Mouse (Mus musculus) MEL (cell line): Measurements from ENCODE around the gene Anp32e. TPM values are rescaled to one million over a fixed set of nuclear protein-coding genes. Genes with fewer than 3 reads are reported as not detected.
A peak's percentile ranks its signal among the peaks of the same experiment; 100 is the strongest.

Source experiments
- DNase-seq: peaks from one replicate; pipeline ENCODE4 v3.0.0; 2011; ENCODE audit warnings: low read depth, low spot score
- H3K27ac ChIP-seq: 2 replicates; pipeline ENCODE4 v1.5.1; 2012; ENCODE audit warnings: low read depth, mild to moderate bottlenecking, control low read depth, low read length, moderate library complexity; ENCODE audit not compliant: control insufficient read depth
- H3K27me3 ChIP-seq, 2 experiments: fragments of 150-350 bp in 1 of 2; sonication (generic) in 1 of 2; 2 replicates each; pipeline ENCODE4 v1.6.1; 2012; ENCODE audit warnings: low read length in 2 of 2, mild to moderate bottlenecking in 2 of 2, improper control_type of control experiment in 1 of 2, moderate library complexity in 1 of 2; ENCODE audit not compliant: insufficient read depth in 2 of 2, control insufficient read depth in 1 of 2
- H3K36me3 ChIP-seq, 2 experiments: 2 replicates each; pipeline ENCODE4 v1.6.1; 2012 to 2014; ENCODE audit warnings: low read length in 2 of 2, improper control_type of control experiment in 1 of 2, inconsistent platforms in 1 of 2, mild to moderate bottlenecking in 1 of 2; ENCODE audit not compliant: insufficient read depth in 2 of 2, control insufficient read depth in 1 of 2
- H3K4me1 ChIP-seq, 2 experiments: fragments of 150-350 bp in 1 of 2; sonication (generic) in 1 of 2; 2 replicates each; pipeline ENCODE4 v1.6.1; 2012; ENCODE audit warnings: low read length in 2 of 2, improper control_type of control experiment in 1 of 2, mild to moderate bottlenecking in 1 of 2; ENCODE audit not compliant: insufficient read depth in 2 of 2, control insufficient read depth in 1 of 2
- H3K4me3 ChIP-seq, 2 experiments: fragments of 150-350 bp in 1 of 2; sonication (generic) in 1 of 2; 2 replicates each; pipeline ENCODE4 v1.5.1; 2012; ENCODE audit warnings: low read depth in 2 of 2, low read length in 2 of 2, mild to moderate bottlenecking in 2 of 2, moderate library complexity in 2 of 2, control low read depth in 1 of 2, improper control_type of control experiment in 1 of 2; ENCODE audit not compliant: control insufficient read depth in 1 of 2, insufficient read depth in 1 of 2
- H3K79me2 ChIP-seq: 2 replicates; pipeline ENCODE4 v1.6.1; 2012; ENCODE audit warnings: mild to moderate bottlenecking, low read length, moderate library complexity; ENCODE audit not compliant: control insufficient read depth, poor library complexity, insufficient read depth
- H3K9ac ChIP-seq: 2 replicates; pipeline ENCODE4 v1.6.1; 2012; ENCODE audit warnings: low read depth, mild to moderate bottlenecking, control low read depth, low read length, moderate library complexity; ENCODE audit not compliant: control insufficient read depth, poor library complexity, severe bottlenecking
- H3K9me3 ChIP-seq: fragments of 150-350 bp; sonication (generic); replicated peaks from 2 replicates; pipeline ENCODE4 v1.6.1; 2012; ENCODE audit warnings: mild to moderate bottlenecking, low read length, improper control_type of control experiment, moderate library complexity; ENCODE audit not compliant: insufficient read depth
- EP300 ChIP-seq, 2 experiments: IDR thresholded peaks; 2 replicates each; pipeline ENCODE4 v1.6.1; 2011; ENCODE audit warnings: improper control_type of control experiment in 2 of 2, low read length in 2 of 2, low read depth in 1 of 2, mild to moderate bottlenecking in 1 of 2
- ETS1 ChIP-seq: IDR thresholded peaks from 2 replicates; pipeline ENCODE4 v1.6.1; 2012; ENCODE audit warnings: low read depth, mild to moderate bottlenecking, inconsistent platforms, low read length, improper control_type of control experiment, moderate library complexity
- GATA1 ChIP-seq: IDR thresholded peaks from 2 replicates; pipeline ENCODE4 v1.6.1; 2011; ENCODE audit warnings: low read depth, low read length, improper control_type of control experiment
- MAFK ChIP-seq: IDR thresholded peaks from 2 replicates; pipeline ENCODE4 v1.6.1; 2011; ENCODE audit warnings: low read depth, mild to moderate bottlenecking, low read length, improper control_type of control experiment, borderline replicate concordance
- MAX ChIP-seq: IDR thresholded peaks from 2 replicates; pipeline ENCODE4 v1.6.1; 2011; ENCODE audit warnings: low read length, improper control_type of control experiment
- NRF1 ChIP-seq: IDR thresholded peaks from 2 replicates; pipeline ENCODE4 v1.6.1; 2014; ENCODE audit warnings: low read depth, mild to moderate bottlenecking, inconsistent platforms, low read length, improper control_type of control experiment, moderate library complexity; ENCODE audit not compliant: poor library complexity, insufficient read depth, severe bottlenecking
- RCOR1 ChIP-seq: IDR thresholded peaks from 2 replicates; pipeline ENCODE4 v1.6.1; 2012; ENCODE audit warnings: low read depth, mild to moderate bottlenecking, inconsistent platforms, low read length, improper control_type of control experiment
- SIN3A ChIP-seq: IDR thresholded peaks from 2 replicates; pipeline ENCODE4 v1.6.1; 2012; ENCODE audit warnings: low read length, improper control_type of control experiment, inconsistent platforms
- TBP ChIP-seq: IDR thresholded peaks from 2 replicates; pipeline ENCODE4 v1.8.0; 2011; ENCODE audit warnings: low read depth, low read length, improper control_type of control experiment
- ZNF384 ChIP-seq: IDR thresholded peaks from 2 replicates; pipeline ENCODE4 v1.6.1; 2012; ENCODE audit warnings: low read depth, mild to moderate bottlenecking, inconsistent platforms, low read length, improper control_type of control experiment
- polyA plus RNA-seq, 2 experiments: library from polyadenylated mRNA; stranded (reverse) in 1 of 2; unstranded in 1 of 2; fragments of >175 nt in 1 of 2; fragments of >200 nt in 1 of 2; gene quantifications; 2 replicates each; pipeline versions ENCODE4 v1.2.1 to v1.2.4; 2012; ENCODE audit warnings: low replicate concordance in 2 of 2, low read depth in 1 of 2; ENCODE audit not compliant: insufficient read length in 2 of 2, insufficient read depth in 1 of 2, missing spikeins in 1 of 2
- total RNA-seq: library from RNA; depleted of rRNA; stranded (reverse); fragments of 300-350 nt; gene quantifications from 2 replicates; pipeline ENCODE4 v1.2.3, GENCODE M21; 2012

Gene Anp32e
- total and polyA plus RNA-seq, 3 experiments, result 159 to 748 (median 412) TPM

DNA sequence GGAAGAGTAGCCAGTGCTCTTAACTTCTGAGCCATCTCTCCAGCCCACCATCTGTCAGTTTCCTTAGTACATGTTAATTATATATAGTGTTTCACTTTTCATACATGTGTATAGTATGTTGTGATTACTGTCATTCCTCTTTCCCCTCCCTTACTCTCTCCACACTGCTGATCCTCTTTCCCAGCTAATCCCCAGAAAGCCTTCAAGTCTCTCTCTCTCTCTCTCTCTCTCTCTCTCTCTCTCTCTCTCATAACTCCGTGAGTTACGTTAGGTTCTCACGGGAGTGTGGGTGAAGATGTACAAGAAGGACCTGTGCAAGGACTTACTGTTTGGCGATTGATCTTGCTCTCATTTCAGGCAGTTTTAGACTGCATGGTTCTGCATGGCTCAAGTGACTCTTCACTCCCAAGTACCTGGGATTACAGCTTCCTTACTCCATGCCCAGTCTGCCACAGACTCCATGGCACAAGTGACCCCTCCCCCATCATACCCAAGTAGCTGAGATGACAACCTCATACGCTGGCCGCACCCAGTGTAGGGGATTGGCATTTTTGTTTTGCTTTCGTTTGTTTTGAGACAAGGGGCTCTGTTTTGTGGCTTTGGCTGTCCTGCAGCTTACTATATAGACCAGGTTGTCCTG, 4.2 kb downstream of the Anp32e start:
- Histone ChIP-seq H3K36me3 (peaks cover 27 to 39% of the 10 kb centered on the region in 2 experiments), H3K9ac (no peak overlapping the region), H3K27ac (no peak overlapping the region)
- no peak for TF ChIP-seq SIN3A
- TF ChIP-seq RCOR1, result no peak
- TF ChIP-seq, all 39 proteins: peak for 0
- no peak for DNase-seq
- Histone ChIP-seq H3K9me3 (no peaks in the 10 kb centered on the region), H3K4me3 (no peak overlapping the region), H3K27me3 (no peaks in the 10 kb centered on the region), H3K79me2 (peaks cover 49% of the 10 kb centered on the region), H3K4me1 (peaks cover 12 to 30% of the 10 kb centered on the region in 2 experiments)

GRCm38 (mm10) chr3:95934448-95934847, 5.4 kb downstream of the Anp32e start:
- Histone ChIP-seq H3K79me2 (peaks cover 48% of the 10 kb centered on the region), H3K36me3 (peaks cover 37 to 38% of the 10 kb centered on the region in 2 experiments), H3K27ac (no peak overlapping the region), H3K4me3 (no peak overlapping the region), H3K4me1 (peaks cover 12 to 27% of the 10 kb centered on the region in 2 experiments), H3K9me3 (no peaks in the 10 kb centered on the region), H3K9ac (no peak overlapping the region), H3K27me3 (no peaks in the 10 kb centered on the region)
- DNase-seq, result no peak
- TF ChIP-seq MAFK, result peak; percentile 33; the same call in 1 of the 2 replicates
- no peak for TF ChIP-seq NRF1
- peak; percentile 71 for TF ChIP-seq GATA1
- TF ChIP-seq MAX, result no peak
- TF ChIP-seq ETS1, result 0 out of 2 replicates have a peak, but pooled peaks have one; percentile 27
- peak; percentile 69; the same call in 1 of the 2 replicates for TF ChIP-seq RCOR1
- peak; percentile 73; the same call in 1 of the 2 replicates for TF ChIP-seq SIN3A
- TF ChIP-seq EP300 (IDR thresholded peaks at IDR 0.05; ENCODE audit: low read depth in 1 of 2, low read length in 2 of 2), result peak; percentile 33 to 58; a peak in 1 of 4 replicates

DNA sequence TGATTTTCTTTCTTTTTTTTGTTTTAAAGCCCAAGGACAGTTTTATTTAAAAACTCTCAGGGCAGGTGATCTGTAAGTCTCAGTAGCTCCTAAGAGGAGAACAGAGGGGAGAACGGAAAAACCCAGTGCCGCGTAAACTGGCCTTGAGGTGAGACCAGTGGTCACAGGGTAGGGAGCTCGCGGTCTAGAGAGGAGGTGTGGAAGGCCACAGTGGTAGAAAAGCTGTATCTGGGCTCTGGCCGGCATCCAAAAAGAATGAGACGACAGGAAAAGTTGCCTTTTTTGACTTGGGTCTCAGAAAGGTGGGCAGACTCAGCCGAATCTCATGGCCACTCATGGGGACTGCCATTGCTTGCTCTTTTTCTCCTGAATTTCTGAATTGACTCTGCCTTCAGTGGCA, 9.2 kb downstream of the Anp32e start:
- TF ChIP-seq TBP (no peak), ZNF384 (no peak)
- TF ChIP-seq, all 39 proteins: peak for 0
- no peak for DNase-seq
- no peaks in the 10 kb centered on the region for H3K9me3 ChIP-seq

More for the DNA sequence above, 9.2 kb downstream of the Anp32e start:
- Histone ChIP-seq H3K36me3 (peaks cover 18 to 67% of the 10 kb centered on the region in 2 experiments), H3K4me3 (no peak overlapping the region), H3K9ac (no peak overlapping the region), H3K79me2 (peaks cover 15% of the 10 kb centered on the region), H3K27me3 (no peaks in the 10 kb centered on the region), H3K4me1 (peaks cover 5 to 10% of the 10 kb centered on the region in 2 experiments), H3K27ac (no peak overlapping the region)
